In the genomic region with DNA sequence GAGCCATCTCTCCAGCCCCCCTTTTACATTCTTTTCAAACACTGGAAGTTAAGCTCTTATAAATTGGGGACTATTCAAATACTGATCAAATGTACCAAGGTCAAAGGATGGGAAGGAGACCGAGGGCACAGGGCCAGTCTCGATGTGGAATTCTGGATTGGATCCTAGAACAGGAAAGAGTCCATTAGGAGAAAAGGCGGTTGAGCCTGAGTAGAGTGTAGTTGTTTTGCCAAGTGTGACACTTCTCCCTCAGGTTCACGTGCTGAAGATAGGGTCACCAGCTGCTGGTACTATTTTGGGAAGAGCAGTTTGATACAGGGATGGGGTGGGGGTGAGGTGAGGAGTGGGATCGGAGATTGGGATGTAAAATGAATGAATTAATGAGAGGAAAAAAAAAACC, we compare ENCODE assay signal across 21 mouse cellular contexts. TPM values are rescaled to one million over a fixed set of nuclear protein-coding genes. Genes with fewer than 3 reads are reported as not detected.
A peak's percentile ranks its signal among the peaks of the same experiment; 100 is the strongest.
DNase-seq lines count a peak whose midpoint lies in the region; ATAC-seq and TF ChIP-seq lines count a peak whose summit lies in the region.
"Had no signal": no experiment of that assay in that cellular context is flagged by ENCODE, and none has a peak within 500 bp of the region (broad histone marks: within the 10 kb centered on the region; RNA-seq: fewer than 3 reads in every experiment).

No protein-coding gene starts in this region.

- H3K27me3 ChIP-seq in heart, embryonic 12.5 days (replicated peaks), result no peaks in the 10 kb centered on the region
- H3K27me3 ChIP-seq in heart, postnatal 0 days (ENCODE audit: control insufficient read depth, insufficient read depth, low read length), result no peaks in the 10 kb centered on the region
- no peaks in the 10 kb centered on the region for H3K27me3 ChIP-seq in forebrain, embryonic 11.5 days (ENCODE audit: control insufficient read depth, insufficient read depth, low read length)
- H3K27me3 ChIP-seq: hindbrain, embryonic 15.5 days; limb, embryonic 12.5 days; liver, embryonic 13.5 days; midbrain, embryonic 15.5 days; neural tube, embryonic 13.5 days had no signal

- TF ChIP-seq CTCF in heart, postnatal 0 days (IDR thresholded peaks at IDR 0.05; ENCODE audit: low read depth), result no peak
- no peak for TF ChIP-seq CTCF in left cerebral cortex, adult 2 months (IDR thresholded peaks at IDR 0.05)

- peaks cover 14% of the 10 kb centered on the region; the same call in 1 of the 2 replicates for H3K4me1 ChIP-seq in heart, embryonic 12.5 days (replicated peaks)
- peaks cover 14% of the 10 kb centered on the region; the same call in 1 of the 2 replicates for H3K4me1 ChIP-seq in heart, postnatal 0 days (ENCODE audit: control insufficient read depth, insufficient read depth)
- no peaks in the 10 kb centered on the region for H3K4me1 ChIP-seq in forebrain, embryonic 11.5 days (replicated peaks; ENCODE audit: control insufficient read depth, insufficient read depth, low read length)
- H3K4me1 ChIP-seq: embryonic facial prominence, embryonic 10.5 days; hindbrain, embryonic 15.5 days; limb, embryonic 12.5 days; midbrain, embryonic 15.5 days; neural tube, embryonic 13.5 days had no signal

- H3K9ac ChIP-seq in heart, embryonic 12.5 days, result no peak overlapping the region
- no peak overlapping the region for H3K9ac ChIP-seq in heart, postnatal 0 days (replicated peaks; ENCODE audit: low read depth, low read length)
- no peak overlapping the region for H3K9ac ChIP-seq in forebrain, embryonic 11.5 days (ENCODE audit: low read length)
- H3K9ac ChIP-seq: hindbrain, embryonic 15.5 days; limb, embryonic 12.5 days; liver, embryonic 13.5 days; midbrain, embryonic 15.5 days; neural tube, embryonic 13.5 days had no signal

- TF ChIP-seq EP300 in heart, postnatal 0 days (IDR thresholded peaks at IDR 0.05; ENCODE audit: low read depth), result no peak

- no peak overlapping the region for H3K27ac ChIP-seq in heart, embryonic 12.5 days (ENCODE audit: poor library complexity, severe bottlenecking)
- H3K27ac ChIP-seq in heart, postnatal 0 days (ENCODE audit: low read depth), result 0 out of 2 replicates have a peak overlapping the region, but pooled peaks have one; percentile 8
- no peak overlapping the region for H3K27ac ChIP-seq in left cerebral cortex, adult 2 months
- no peak overlapping the region for H3K27ac ChIP-seq in forebrain, embryonic 11.5 days (ENCODE audit: low read depth, low read length)
- H3K27ac ChIP-seq: embryonic facial prominence, embryonic 10.5 days; hindbrain, embryonic 15.5 days; limb, embryonic 12.5 days; liver, embryonic 13.5 days; midbrain, embryonic 15.5 days; neural tube, embryonic 13.5 days had no signal

- intact Hi-C loops in left cerebral cortex, adult 2 months (cut with DNase I), result no loop called here

- H3K4me3 ChIP-seq in heart, embryonic 12.5 days, result no peak overlapping the region
- H3K4me3 ChIP-seq in heart, postnatal 0 days (ENCODE audit: low read depth, low read length), result no peak overlapping the region
- H3K4me3 ChIP-seq in left cerebral cortex, adult 2 months, result no peak overlapping the region
- H3K4me3 ChIP-seq in forebrain, embryonic 11.5 days (ENCODE audit: low read depth, low read length), result no peak overlapping the region
- H3K4me3 ChIP-seq: embryonic facial prominence, embryonic 10.5 days; hindbrain, embryonic 15.5 days; limb, embryonic 12.5 days; liver, embryonic 13.5 days; midbrain, embryonic 15.5 days; neural tube, embryonic 13.5 days had no signal

- no peaks in the 10 kb centered on the region for H3K9me3 ChIP-seq in heart, embryonic 12.5 days (replicated peaks)
- H3K9me3 ChIP-seq in heart, postnatal 0 days (replicated peaks; ENCODE audit: control insufficient read depth, low read length), result no peaks in the 10 kb centered on the region
- no peaks in the 10 kb centered on the region for H3K9me3 ChIP-seq in forebrain, embryonic 11.5 days (ENCODE audit: control insufficient read depth, low read length)
- H3K9me3 ChIP-seq: embryonic facial prominence, embryonic 10.5 days; hindbrain, embryonic 15.5 days; limb, embryonic 12.5 days; liver, embryonic 13.5 days; midbrain, embryonic 15.5 days; neural tube, embryonic 13.5 days had no signal

- no peaks in the 10 kb centered on the region for H3K36me3 ChIP-seq in heart, embryonic 12.5 days
- 0 out of 2 replicates have a peak, but pooled peaks cover 4% of the 10 kb centered on the region for H3K36me3 ChIP-seq in heart, postnatal 0 days (replicated peaks; ENCODE audit: control insufficient read depth, insufficient read depth, low read length)
- no peaks in the 10 kb centered on the region for H3K36me3 ChIP-seq in forebrain, embryonic 11.5 days (ENCODE audit: control insufficient read depth, insufficient read depth, low read length)
- H3K36me3 ChIP-seq: hindbrain, embryonic 15.5 days; liver, embryonic 13.5 days; midbrain, embryonic 15.5 days; neural tube, embryonic 13.5 days had no signal

- no peak for ATAC-seq in heart, embryonic 12.5 days (ENCODE audit: insufficient number of reproducible peaks, low FRiP score)
- ATAC-seq in heart, postnatal 0 days (ENCODE audit: insufficient read depth, low read depth), result peak; percentile 78
- no peak for ATAC-seq in forebrain, embryonic 11.5 days (replicated peaks; ENCODE audit: low FRiP score)
- ATAC-seq: forebrain, embryonic 16.5 days; midbrain, embryonic 15.5 days had no signal

- WGBS in heart, embryonic 12.5 days, result 63% methylated on average over 5 of the region's 5 CpGs
- 19% methylated on average over 5 of the region's 5 CpGs for WGBS in heart, postnatal 0 days
- 94% methylated on average over 5 of the region's 5 CpGs for WGBS in forebrain, embryonic 11.5 days

- no peak overlapping the region for H3K4me2 ChIP-seq in heart, embryonic 12.5 days
- H3K4me2 ChIP-seq in heart, postnatal 0 days (ENCODE audit: low read depth, low read length), result no peak overlapping the region
- H3K4me2 ChIP-seq in forebrain, embryonic 11.5 days (ENCODE audit: low read depth, low read length, severe bottlenecking), result no peak overlapping the region
- H3K4me2 ChIP-seq: hindbrain, embryonic 15.5 days; limb, embryonic 12.5 days; liver, embryonic 13.5 days; midbrain, embryonic 15.5 days; neural tube, embryonic 13.5 days had no signal

- peak; percentile 18 to 20 for DNase-seq in cerebellum, postnatal 10 days
- DNase-seq in cerebellum, adult 9-10 months, result no peak
- peak; percentile 31 for DNase-seq in heart, adult 8-10 months (ENCODE audit: low spot score)
- peak; percentile 54 for DNase-seq in adipocyte (ENCODE audit: low spot score)
- DNase-seq in heart, postnatal 0 days (ENCODE audit: low spot score), result peak; percentile 48
- no peak for DNase-seq in left cerebral cortex, adult 2 months (ENCODE audit: extremely low spot score in 1 of 2, low spot score in 2 of 2)
- DNase-seq in forebrain, embryonic 11.5 days (ENCODE audit: low spot score), result no peak
- DNase-seq: adrenal gland, adult 2 months; cerebellum, adult 2 months; gastrocnemius, postnatal 10 days; layer of hippocampus, postnatal 36 days; liver, embryonic 13.5 days; lung, adult 2 months; thymus, postnatal 25 days had no signal

RNA-seq across cellular contexts. Expression of a gene that starts 7.5 kb away (rescaled TPM):
- total RNA-seq in heart, adult 8-10 months (2022), result 10 to 100 TPM in 3 of 4 experiments, 1 to 10 TPM in 1; 10.0 to 14.4 (median 10.6) TPM
- polyA plus RNA-seq in heart, embryonic 12.5 days (2016; fragmentation: Nextera tagmentation; extraction: Ambion mirVana), result 31.9 and 32.9 TPM in 2 replicates
- total RNA-seq in heart, postnatal 0 days (2014; rRNA removed; ENCODE audit: low replicate concordance), result 10.5 and 18.6 TPM in 2 replicates
- polyA plus RNA-seq in heart, postnatal 0 days (2015; fragmentation: Nextera tagmentation; extraction: Ambion mirVana), result 6.0 and 8.0 TPM in 2 replicates
- 1 to 10 TPM; 6.4 to 7.7 TPM for total RNA-seq in left cerebral cortex, adult 2 months (2021)
- polyA plus RNA-seq in forebrain, embryonic 11.5 days (2014; fragmentation: Nextera tagmentation; extraction: Ambion mirVana), result 47.1 and 56.3 TPM in 2 replicates

RNA-seq across cellular contexts. Expression of a gene that starts 57.8 kb away (rescaled TPM):
- 10 to 100 TPM; 53.1 to 64.7 (median 62.6) TPM for total RNA-seq in heart, adult 8-10 months (2022)
- 61.7 and 63.8 TPM in 2 replicates for polyA plus RNA-seq in heart, embryonic 12.5 days (2016; fragmentation: Nextera tagmentation; extraction: Ambion mirVana)
- total RNA-seq in heart, postnatal 0 days (2014; rRNA removed; ENCODE audit: low replicate concordance), result 57.9 and 91.3 TPM in 2 replicates
- polyA plus RNA-seq in heart, postnatal 0 days (2015; fragmentation: Nextera tagmentation; extraction: Ambion mirVana), result 13.2 and 15.4 TPM in 2 replicates
- 10 to 100 TPM; 77.8 to 79.1 TPM for total RNA-seq in left cerebral cortex, adult 2 months (2021)
- polyA plus RNA-seq in forebrain, embryonic 11.5 days (2014; fragmentation: Nextera tagmentation; extraction: Ambion mirVana), result 133 and 153 TPM in 2 replicates

Comparison
In these comparisons a context has a peak if more than half of its experiments do, and no peak if none do; other contexts are left out.
1. DNase-seq: peak in cerebellum, postnatal 10 days (2 of 2), heart, adult 8-10 months (single experiment), adipocyte (single experiment) and heart, postnatal 0 days (single experiment); none in cerebellum, adult 9-10 months (single experiment), left cerebral cortex, adult 2 months (0 of 2) and forebrain, embryonic 11.5 days (single experiment).